Mouse (Mus musculus) midbrain, embryonic 11.5 days (tissue): ENCODE results near the gene Letm1. TPM values are rescaled to one million over a fixed set of nuclear protein-coding genes. Genes with fewer than 3 reads are reported as not detected.

ENCODE experiments used
- ATAC-seq: fragments of 200-750 bp; cut with Nextera tagmentation; 2 replicates; pipeline ENCODE4 v1.8.0; 2017; ENCODE audit warnings: moderate TSS enrichment, moderate library complexity; ENCODE audit not compliant: low FRiP score
- DNase-seq: peaks from one replicate; pipeline ENCODE4 v3.0.0; 2015; ENCODE audit warnings: low spot score; ENCODE audit errors: missing footprints
- H3K27ac ChIP-seq: fragments of 300-500 bp; sonication (generic); 2 replicates; pipeline ENCODE4 v1.5.1; 2014; ENCODE audit warnings: low read depth, low read length
- H3K27me3 ChIP-seq: fragments of 300-500 bp; sonication (generic); 2 replicates; pipeline ENCODE4 v1.6.1; 2014; ENCODE audit warnings: mild to moderate bottlenecking, low read length, moderate library complexity, mixed read lengths; ENCODE audit not compliant: control insufficient read depth, insufficient read depth
- H3K36me3 ChIP-seq: fragments of 300-500 bp; sonication (generic); 2 replicates; pipeline ENCODE4 v1.6.1; 2014; ENCODE audit warnings: mild to moderate bottlenecking, low read length, moderate library complexity, mixed read lengths; ENCODE audit not compliant: control insufficient read depth, insufficient read depth
- H3K4me1 ChIP-seq: fragments of 300-500 bp; sonication (generic); 2 replicates; pipeline ENCODE4 v1.6.1; 2014; ENCODE audit warnings: low read length; ENCODE audit not compliant: control insufficient read depth, insufficient read depth
- H3K4me2 ChIP-seq: fragments of 300-500 bp; sonication (generic); 2 replicates; pipeline ENCODE4 v1.6.1; 2014; ENCODE audit warnings: mild to moderate bottlenecking, moderate library complexity
- H3K4me3 ChIP-seq: fragments of 300-500 bp; sonication (generic); 2 replicates; pipeline ENCODE4 v1.5.1; 2014; ENCODE audit warnings: low read depth, low read length
- H3K9ac ChIP-seq: fragments of 300-500 bp; sonication (generic); 2 replicates; pipeline ENCODE4 v1.6.1; 2014; ENCODE audit warnings: low read length
- H3K9me3 ChIP-seq: fragments of 300-500 bp; sonication (generic); 2 replicates; pipeline ENCODE4 v1.6.1; 2016; ENCODE audit warnings: low read length; ENCODE audit not compliant: control insufficient read depth
- WGBS: fragments of 180-500 bp; shearing (Covaris S2); extraction: QIAGEN DNeasy Blood & Tissue Kit; methylation state at CpG from one replicate; pipeline ENCODE4 v1.1.7; 2014; 5-methylcytosine and 5-hydroxymethylcytosine counted together
- polyA plus RNA-seq: library from polyadenylated mRNA; unstranded; fragments of >200 nt; fragmentation: Nextera tagmentation; extraction: Ambion mirVana; gene quantifications from 2 replicates; pipeline ENCODE4 v1.2.1, GENCODE M21; 2014

Letm1 gene
- polyA plus RNA-seq, 1 experiment from 2014 or later: 49.3 TPM

- H3K9me3 ChIP-seq: no peaks in the 10 kb centered on the region
- peak overlapping the region; percentile 26 for H3K4me3 ChIP-seq
- H3K4me1 ChIP-seq: peaks cover 81% of the 10 kb centered on the region
- H3K27me3 ChIP-seq: peaks cover 60% of the 10 kb centered on the region
- H3K9ac ChIP-seq: peak overlapping the region; percentile 51
- WGBS: under 1% methylated on average over 24 of the region's 24 CpGs
- peak overlapping the region; percentile 59 for H3K4me2 ChIP-seq
- no peak for ATAC-seq
- H3K36me3 ChIP-seq: no peaks in the 10 kb centered on the region
- H3K27ac ChIP-seq: peak overlapping the region; percentile 91
- peak; percentile 96 for DNase-seq
Measured at GRCm38 (mm10) chr5:33695718-33696121, 86.9 kb downstream of the Letm1 start.

- Histone ChIP-seq H3K4me1 (peaks cover 81% of the 10 kb centered on the region), H3K9me3 (no peaks in the 10 kb centered on the region), H3K27ac (peak overlapping the region; percentile 91), H3K4me2 (peak overlapping the region; percentile 59), H3K9ac (peak overlapping the region; percentile 51), H3K27me3 (peaks cover 60% of the 10 kb centered on the region), H3K36me3 (no peaks in the 10 kb centered on the region), H3K4me3 (peak overlapping the region; percentile 26)
- WGBS: 1% methylated on average over 66 of the region's 71 CpGs
- peak; percentile 96 for DNase-seq
- peak; percentile 90 for ATAC-seq
Measured at GRCm38 (mm10) chr5:33694848-33695717, 87.5 kb downstream of the Letm1 start.

- Histone ChIP-seq H3K4me3 (no peak overlapping the region), H3K4me1 (peaks cover 82% of the 10 kb centered on the region), H3K4me2 (peak overlapping the region; percentile 59; the same call in 1 of the 2 replicates), H3K36me3 (no peaks in the 10 kb centered on the region), H3K9me3 (no peaks in the 10 kb centered on the region), H3K9ac (peak overlapping the region; percentile 51; the same call in 1 of the 2 replicates), H3K27me3 (peaks cover 58% of the 10 kb centered on the region), H3K27ac (peak overlapping the region; percentile 91)
- DNase-seq (peak; percentile 94), ATAC-seq (no peak)
- whole genome bisulfite sequencing: 25% methylated on average over 9 of the region's 9 CpGs
Measured at GRCm38 (mm10) chr5:33694461-33694847, 88.2 kb downstream of the Letm1 start.

DNA sequence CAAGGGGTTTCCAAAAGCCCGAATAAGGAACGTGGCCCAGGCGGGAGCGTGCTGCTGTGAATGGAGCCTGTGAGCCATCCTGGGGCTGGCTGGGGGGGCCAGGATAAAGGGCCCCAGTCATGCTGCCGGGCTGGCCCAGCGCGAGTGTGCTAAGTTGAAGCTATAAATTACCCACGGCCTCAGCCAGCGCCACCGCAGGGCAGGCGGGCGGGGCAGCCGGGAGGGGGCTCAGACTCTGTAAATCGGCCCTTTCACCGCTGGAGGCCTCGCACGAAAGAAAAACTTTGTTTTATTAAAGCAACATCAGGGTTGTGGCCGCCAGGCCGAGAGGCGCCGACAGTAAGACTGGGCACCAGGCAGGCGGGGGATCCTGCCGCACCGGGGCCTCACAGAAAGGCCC lies 90.2 kb downstream of the Letm1 start:
- Histone ChIP-seq H3K27me3 (peaks cover 47% of the 10 kb centered on the region), H3K9me3 (no peaks in the 10 kb centered on the region), H3K27ac (peak overlapping the region; percentile 69), H3K36me3 (no peaks in the 10 kb centered on the region), H3K4me2 (peak overlapping the region; percentile 22; the same call in 1 of the 2 replicates), H3K9ac (peak overlapping the region; percentile 45), H3K4me3 (peak overlapping the region; percentile 6; the same call in 1 of the 2 replicates), H3K4me1 (peaks cover 76% of the 10 kb centered on the region)
- WGBS: 3% methylated on average over 24 of the region's 24 CpGs
- ATAC-seq: no peak
- peak; percentile 94 for DNase-seq

DNA sequence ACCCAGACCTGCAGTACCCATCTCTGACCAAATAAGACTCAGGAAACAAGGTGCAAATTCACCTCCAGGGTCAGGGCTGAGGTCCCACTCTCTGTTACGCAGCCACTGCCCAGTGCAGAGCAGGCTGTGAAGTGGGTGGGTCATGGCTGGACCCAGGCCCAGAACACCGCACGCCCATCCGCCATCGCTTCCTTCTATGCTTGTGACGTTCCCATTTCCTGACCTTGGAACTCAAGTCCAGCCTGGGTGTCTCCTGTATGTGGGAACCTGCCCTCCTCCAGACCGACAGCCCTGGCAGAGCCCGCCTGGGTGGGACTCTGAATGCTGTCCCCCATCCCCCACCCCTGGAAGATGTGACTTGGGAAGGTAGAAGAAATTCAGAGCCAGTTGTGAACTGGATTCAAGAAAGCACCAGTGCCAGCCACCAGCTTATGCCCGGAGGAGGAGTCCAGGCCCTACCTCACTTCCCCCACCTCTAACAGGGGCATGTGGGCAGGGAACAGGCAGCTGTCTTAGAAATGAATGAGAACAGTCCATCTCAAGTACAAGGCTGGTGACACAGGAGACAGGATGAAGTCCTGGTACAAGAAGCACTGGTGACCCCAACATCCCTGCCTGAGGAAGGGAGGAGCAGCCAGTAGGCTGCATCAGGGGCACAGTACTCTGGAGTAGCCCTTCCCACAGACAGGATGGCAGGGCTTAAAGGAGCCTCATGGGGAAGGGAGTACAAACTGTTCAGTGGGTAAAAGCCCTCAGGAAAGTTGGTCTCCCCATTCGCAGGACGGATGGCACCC lies 92.6 kb downstream of the Letm1 start:
- Histone ChIP-seq H3K27ac (peak overlapping the region; percentile 41; the same call in 1 of the 2 replicates), H3K4me2 (peak overlapping the region; percentile 23; the same call in 1 of the 2 replicates), H3K4me3 (no peak overlapping the region), H3K27me3 (peaks cover 39% of the 10 kb centered on the region), H3K9ac (peak overlapping the region; percentile 34; the same call in 1 of the 2 replicates), H3K36me3 (no peaks in the 10 kb centered on the region), H3K9me3 (no peaks in the 10 kb centered on the region), H3K4me1 (peaks cover 53% of the 10 kb centered on the region)
- WGBS: 80% methylated on average over 11 of the region's 11 CpGs
- ATAC-seq (no peak), DNase-seq (no peak)

Other genes starting within 250 kb of the Letm1 start
- gene Fam53a, start 153.2 kb downstream of the Letm1 start, polyA plus RNA-seq: 57.5 and 64.4 TPM in 2 replicates
- 0.44 and 0.62 TPM in 2 replicates for gene Gm9903, start 152.9 kb downstream of the Letm1 start, polyA plus RNA-seq
- gene Slbp, start 130.2 kb downstream of the Letm1 start, polyA plus RNA-seq: 304 and 334 TPM in 2 replicates
- gene Tacc3, start 124.7 kb downstream of the Letm1 start, polyA plus RNA-seq: 277 and 307 TPM in 2 replicates
- gene Tmem129, start 124.4 kb downstream of the Letm1 start, polyA plus RNA-seq: 36.0 and 37.4 TPM in 2 replicates
- 61.8 and 68.0 TPM in 2 replicates for gene Fgfr3, start 61.1 kb downstream of the Letm1 start, polyA plus RNA-seq
- gene Nsd2, start 37.9 kb upstream of the Letm1 start, polyA plus RNA-seq: 115 and 117 TPM in 2 replicates
- gene Nelfa, start 153.6 kb upstream of the Letm1 start, polyA plus RNA-seq: 57.3 and 63.9 TPM in 2 replicates
- 231 and 252 TPM in 2 replicates for gene Gm1673, start 200.6 kb upstream of the Letm1 start, polyA plus RNA-seq
- gene Nat8l, start 213.2 kb upstream of the Letm1 start, polyA plus RNA-seq: 1.0 and 1.6 TPM in 2 replicates